Mouse (Mus musculus): ENCODE results near the gene Cnppd1.
A peak's percentile ranks its signal among the peaks of the same experiment; 100 is the strongest.

Gene Cnppd1

DNA sequence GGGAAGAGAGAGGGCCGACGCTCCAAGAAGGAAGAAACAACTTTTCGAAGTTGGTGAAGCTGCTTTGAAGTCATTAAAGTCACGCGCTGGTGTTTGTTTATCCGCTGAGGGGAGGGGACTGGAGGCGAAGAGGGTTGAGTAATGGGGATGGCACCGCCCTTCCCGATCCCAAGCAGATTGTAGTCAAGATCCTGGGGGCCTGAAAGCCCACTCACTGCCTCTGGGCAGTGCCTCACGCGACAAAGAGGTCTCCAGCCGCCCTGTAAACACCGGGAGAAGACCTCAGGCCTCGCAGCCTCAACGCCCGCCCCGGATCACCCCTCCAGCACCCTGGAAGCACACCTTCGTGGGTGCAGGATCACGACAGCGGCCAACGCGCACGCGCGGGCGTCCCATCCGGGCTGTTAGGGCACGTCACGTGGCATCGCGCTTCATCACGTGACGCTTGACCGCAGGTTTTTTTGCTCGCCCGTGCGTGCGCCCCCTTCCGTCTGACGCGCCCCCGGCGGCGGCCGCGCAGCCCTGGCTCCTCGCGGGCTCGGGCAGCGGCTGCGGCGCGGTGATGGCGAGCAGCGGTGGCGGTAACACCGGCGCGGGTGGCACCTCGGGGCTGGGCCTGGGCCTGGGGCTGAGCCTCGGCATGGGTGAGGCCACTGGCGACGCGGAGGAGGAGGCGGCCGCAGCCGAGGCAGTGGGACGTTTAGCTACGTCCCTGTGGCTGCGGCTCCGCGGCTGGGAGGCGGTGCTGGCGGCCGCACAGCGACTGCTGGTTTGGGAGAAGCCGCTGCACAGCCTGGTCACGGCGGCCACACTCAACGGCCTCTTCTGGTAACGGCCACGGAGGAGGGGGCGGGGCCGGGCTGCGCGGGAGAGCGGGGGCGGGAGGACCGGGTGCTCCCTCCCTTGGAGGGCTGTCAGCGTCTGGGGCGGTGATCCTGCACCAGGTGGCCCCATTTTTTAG lies at the start of gene Cnppd1, which contains the start of gene Retreg2:
TSS of gene Cnppd1 (minus strand) at position 411 of the 961 bp plus-strand sequence.
TSS of gene Retreg2 (plus strand) at position 478 of the 961 bp plus-strand sequence.
- peak; percentile 92 for DNase-seq (ENCODE audit: low spot score in 2 of 2)

DNA sequence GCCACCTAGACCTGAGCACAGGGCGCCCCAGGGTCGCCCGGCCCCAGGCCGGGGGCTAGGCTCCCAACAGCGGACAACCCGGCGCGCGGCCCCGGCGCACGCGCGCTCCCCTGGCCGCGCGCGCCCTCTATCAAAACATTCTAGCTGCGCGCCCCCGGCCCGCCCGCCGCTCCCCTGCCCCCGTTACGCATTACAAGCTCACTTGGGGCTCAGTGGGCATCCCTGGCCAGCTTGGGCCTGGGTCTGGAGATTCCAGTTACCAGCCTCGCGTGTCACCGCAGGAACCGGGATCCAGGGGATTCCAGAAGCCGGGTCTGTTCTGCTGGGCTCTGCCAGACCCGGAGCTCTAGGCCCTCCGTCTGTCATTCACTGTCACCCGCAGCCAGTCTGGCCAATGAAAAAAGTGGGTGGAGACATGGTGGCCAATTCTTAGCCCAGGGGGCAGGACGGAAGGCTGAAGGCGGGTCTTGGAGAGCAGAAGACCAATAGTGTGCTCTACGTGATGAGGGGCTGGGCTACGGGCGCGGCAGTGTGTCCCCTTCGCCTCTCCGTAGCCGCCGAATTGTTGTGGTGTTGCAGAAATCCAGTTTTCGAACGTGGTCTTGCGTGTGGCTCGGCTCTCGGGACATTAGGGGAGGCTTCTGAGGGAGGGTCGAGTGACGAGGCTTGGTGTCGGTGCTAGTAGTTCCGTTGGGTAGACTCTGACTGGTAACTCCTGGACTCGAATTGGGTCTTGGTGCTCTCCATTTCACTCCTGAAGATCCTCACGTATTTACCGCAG lies 49.3 kb upstream of the Cnppd1 start, which contains the start of the genes Ankzf1 and Atg9a:
TSS of gene Ankzf1 (plus strand) at position 530 of the 781 bp plus-strand sequence.
TSS of gene Atg9a (minus strand) at position 575 of the 781 bp plus-strand sequence.
- peak; percentile 97 to 98 for DNase-seq (ENCODE audit: low spot score in 2 of 2)

GRCm38 (mm10) chr1:75191258-75191621 lies 48.7 kb upstream of the Cnppd1 start:
- DNase-seq (ENCODE audit: low spot score in 2 of 2): no peak

GRCm38 (mm10) chr1:75190577-75190976 lies 48.1 kb upstream of the Cnppd1 start:
- DNase-seq (ENCODE audit: low spot score in 2 of 2): no peak

DNA sequence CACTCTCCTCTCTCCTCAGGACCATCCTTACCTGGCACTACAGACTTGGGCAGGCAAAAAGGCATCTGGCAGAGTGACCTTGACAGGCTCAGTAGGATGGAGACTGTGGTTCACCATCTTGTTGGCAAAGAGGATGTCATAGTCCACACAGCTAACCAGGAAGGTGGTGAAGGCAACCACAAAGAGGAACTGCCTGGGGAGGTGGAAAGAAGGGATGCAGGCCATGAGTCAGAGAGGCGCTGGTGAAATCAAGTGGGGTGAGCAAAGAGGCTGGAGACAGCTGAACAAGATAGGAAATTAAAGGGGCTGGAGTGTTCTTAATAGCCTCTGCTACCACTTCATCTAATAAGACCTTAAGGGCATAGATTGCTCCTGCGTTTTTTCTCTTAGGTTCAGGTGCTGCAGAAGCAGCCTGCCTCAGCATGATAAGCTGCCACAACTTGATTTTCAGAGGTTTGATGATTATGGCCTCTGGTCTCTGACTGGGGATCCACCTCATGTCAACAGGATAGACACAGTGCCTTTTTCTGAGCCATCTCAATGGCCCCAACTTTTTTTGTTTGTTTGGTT lies 45.5 kb upstream of the Cnppd1 start:
- no peak for DNase-seq (ENCODE audit: low spot score in 2 of 2)

DNA sequence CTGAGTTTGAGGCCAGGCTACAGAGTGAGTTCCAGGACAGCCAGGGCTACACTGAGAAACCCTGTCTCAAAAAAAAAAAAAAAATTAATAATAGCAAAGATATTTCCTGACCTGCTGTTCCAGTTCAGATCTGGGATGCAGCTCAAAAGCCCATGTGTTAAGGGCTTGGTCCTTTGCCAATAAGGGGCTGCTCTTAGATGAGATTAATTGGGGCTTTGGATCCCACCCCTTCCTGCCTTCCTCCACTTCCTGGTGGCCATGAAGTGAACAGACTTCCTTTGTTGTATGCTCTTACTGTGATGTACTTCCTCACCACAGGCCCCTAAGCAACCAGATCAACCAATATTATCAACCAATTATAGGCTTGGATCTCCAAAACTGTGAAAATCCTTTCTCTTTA lies 44.6 kb upstream of the Cnppd1 start:
- DNase-seq (ENCODE audit: low spot score in 2 of 2): no peak

GRCm38 (mm10) chr1:75185495-75185894 lies 43.0 kb upstream of the Cnppd1 start:
- DNase-seq (ENCODE audit: low spot score in 2 of 2): no peak

DNA sequence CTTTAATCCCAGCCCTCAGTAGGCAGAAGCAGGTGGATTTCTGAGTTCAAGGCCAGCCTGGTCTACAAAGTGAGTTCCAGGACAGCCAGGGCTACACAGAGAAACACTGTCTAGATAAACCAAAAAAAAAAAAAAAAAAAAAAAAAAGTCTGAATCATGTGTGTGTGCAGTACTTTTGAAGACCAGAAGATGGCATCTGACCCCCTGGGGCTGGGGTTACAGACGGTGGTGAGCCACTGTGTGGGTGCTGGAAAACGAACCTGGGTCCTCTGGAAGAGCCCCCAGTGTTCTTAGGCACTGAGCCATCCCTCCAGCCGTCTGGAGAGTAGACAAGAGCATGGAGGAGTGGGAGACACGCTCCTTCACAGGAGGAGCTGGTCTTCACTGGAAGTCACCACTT lies 39.6 kb upstream of the Cnppd1 start:
- DNase-seq (ENCODE audit: low spot score in 2 of 2): no peak

GRCm38 (mm10) chr1:75181377-75181870 lies 38.9 kb upstream of the Cnppd1 start:
- no peak for DNase-seq (ENCODE audit: low spot score in 2 of 2)

DNA sequence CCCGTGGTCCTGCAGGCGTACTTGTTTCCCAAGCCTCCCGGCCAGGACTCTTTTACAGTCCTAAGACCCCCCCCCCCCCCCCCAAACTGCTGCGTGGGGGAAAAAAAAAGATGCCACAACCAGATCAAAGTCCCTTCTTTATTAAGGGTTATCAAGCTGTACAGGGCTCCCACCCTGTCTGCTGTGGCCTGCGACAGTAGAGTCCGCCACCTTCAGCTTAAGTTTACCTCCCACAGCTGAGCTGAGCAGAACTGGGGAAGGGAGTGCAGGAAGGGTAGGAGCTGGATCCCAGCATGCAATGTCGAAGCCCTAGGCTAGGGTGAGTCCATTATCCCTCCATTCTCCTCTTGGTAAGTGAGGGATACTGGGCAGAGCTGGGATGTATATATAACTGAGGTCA lies 38.2 kb upstream of the Cnppd1 start:
- no peak for DNase-seq (ENCODE audit: low spot score in 2 of 2)

DNA sequence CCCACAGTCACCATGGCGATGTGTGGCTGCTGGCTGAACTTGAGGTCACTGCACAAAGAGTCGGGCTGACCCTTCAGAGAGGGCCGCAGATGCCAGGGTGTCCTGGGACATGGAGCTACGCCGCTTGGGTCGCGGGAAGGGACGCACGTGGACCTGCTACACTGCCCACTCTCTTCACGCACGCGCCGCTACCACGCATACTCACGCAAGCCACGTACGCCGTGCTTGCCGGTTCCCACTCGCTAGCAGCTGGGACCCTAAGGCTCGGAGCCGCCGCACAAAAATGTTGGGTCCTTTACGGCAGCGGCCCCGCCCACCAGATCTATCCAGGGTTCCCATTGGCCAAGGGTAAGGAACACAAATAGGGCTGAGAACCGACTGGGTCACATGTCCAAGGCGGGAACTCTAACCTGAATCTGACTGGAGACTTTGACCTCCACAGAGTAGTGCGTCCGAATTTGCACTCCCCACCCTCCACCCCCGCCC lies 37.6 kb upstream of the Cnppd1 start, which contains the start of gene Abcb6:
TSS of gene Abcb6 (minus strand) at position 288 of the 486 bp plus-strand sequence.
- peak; percentile 93 for DNase-seq (ENCODE audit: low spot score in 2 of 2)

GRCm38 (mm10) chr1:75179334-75180104 lies 37.0 kb upstream of the Cnppd1 start:
- DNase-seq (ENCODE audit: low spot score in 2 of 2): peak in 1 of 2 experiments; percentile 26

DNA sequence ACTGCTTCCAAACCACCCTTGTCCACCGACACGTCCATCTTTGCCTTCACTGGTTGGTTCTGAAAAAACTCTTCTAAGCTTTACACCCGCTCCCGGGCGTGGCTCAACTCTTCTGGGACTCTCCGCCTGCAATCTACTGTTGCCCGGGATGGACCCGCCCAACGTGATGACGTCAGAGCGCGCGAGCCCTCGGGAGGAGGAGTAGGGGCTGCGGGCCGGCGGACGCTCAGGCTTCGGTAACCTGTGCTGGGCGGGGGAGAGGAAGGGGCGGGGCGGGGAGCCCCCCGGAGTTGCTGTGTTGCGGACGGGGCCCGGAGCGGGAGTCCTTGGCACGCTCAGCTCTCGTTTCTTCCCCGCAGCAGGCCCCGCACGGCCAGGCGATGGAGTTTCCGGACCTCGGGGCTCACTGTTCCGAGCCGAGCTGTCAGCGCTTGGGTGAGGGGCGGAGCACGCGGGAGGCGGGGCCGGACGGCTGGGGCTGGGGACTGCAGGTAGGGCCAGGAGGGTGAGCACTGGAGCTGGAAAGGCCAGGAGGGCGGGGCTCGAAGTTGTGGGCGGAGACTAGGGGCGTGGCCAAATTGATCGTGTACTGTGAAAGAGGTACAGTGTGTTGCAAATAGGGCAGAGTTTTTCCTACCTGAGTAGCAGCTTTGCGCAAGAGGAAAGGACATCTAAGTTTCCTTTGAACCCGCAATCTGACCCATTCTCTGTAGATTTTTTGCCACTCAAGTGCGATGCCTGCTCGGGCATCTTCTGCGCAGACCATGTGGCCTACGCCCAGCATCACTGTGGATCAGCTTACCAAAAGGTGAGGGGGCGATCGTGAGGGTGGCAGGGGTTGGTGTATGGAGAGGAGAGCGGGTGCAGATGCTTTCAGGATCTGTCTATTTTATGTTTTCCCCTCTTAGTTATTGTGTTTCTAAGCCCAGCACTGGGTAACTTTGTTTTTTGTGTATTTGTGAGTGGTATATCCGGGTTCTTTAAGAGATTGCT lies 26.3 kb upstream of the Cnppd1 start, which contains the start of gene Zfand2b:
TSS of gene Zfand2b (plus strand) at position 175 of the 993 bp plus-strand sequence.
- DNase-seq (ENCODE audit: low spot score in 2 of 2): peak; percentile 91 to 92

DNA sequence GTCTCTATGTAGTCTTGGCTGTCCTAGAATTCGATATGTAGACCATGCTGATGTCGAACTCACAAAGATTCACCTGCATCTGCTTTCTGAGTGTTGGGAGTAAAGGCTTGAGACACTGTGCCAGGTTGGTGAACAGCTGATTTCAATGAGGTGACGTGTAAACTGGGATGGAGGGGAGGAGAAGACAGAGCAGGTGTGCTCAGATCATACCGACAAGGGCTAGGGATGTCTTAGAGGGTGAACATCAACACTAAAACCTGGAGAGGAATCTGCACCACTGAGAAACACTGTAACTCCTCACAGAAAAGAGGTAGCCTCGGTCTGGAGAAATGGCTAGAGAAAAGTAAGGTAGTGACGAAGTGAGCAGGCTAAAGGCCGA lies 25.6 kb upstream of the Cnppd1 start:
- no peak for DNase-seq (ENCODE audit: low spot score in 2 of 2)

DNA sequence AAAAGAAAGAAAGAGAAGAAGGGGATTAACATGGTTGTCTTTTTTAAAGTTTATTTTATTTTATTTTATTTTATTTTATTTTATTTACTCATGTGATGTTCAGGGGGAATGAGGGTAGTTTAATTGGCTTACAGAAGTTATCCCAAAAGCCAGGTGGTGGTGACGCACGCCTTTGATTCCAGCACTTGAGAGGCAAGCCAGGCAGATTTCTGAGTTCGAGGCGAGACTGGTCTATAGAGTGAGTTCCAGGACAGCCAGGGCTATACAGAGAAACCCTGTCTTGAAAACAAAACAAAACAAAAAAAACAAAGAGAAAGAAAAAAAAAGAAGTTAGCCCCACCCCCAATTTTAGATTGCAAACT lies 17.7 kb upstream of the Cnppd1 start:
- DNase-seq (ENCODE audit: low spot score in 2 of 2): no peak

DNA sequence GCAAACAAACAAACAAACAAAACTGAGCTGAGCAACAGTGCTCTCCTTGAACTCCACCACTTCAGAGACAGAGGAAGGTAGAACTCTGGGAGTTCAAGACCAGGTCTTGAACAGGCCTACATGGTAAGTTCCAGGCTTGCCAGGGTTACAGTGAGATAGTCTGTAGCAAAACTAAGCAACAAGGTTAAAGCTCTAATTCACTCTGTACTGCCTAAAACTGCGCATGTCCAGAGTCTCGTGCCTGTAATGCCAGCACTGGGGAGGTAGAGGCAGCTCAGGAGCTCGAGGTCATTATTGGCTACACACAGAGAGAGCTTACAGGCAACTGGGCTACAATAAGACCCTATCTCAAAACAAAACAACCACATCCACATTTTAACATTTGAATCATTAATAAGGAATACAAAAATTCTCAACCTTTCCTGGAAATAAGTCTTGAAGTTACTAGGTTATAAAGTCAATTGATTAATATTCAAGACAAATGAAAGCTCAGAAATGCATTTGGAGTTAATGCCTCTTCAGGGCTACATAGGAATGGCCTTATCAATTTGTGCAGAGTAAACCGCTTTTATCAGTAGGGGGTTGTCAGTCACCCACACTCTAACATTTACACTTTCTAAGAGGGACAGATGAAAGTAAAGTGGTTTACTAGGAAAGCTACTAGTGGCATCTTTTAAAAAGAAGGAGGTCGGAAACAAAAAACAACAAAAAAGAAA lies 17.2 kb upstream of the Cnppd1 start:
- no peak for DNase-seq (ENCODE audit: low spot score in 2 of 2)

- DNase-seq (ENCODE audit: low spot score in 2 of 2): no peak
These were observed 16.5 kb upstream of the Cnppd1 start for GRCm38 (mm10) chr1:75158990-75159389.

GRCm38 (mm10) chr1:75155837-75156236 lies 13.3 kb upstream of the Cnppd1 start:
- DNase-seq (ENCODE audit: low spot score in 2 of 2): no peak

DNA sequence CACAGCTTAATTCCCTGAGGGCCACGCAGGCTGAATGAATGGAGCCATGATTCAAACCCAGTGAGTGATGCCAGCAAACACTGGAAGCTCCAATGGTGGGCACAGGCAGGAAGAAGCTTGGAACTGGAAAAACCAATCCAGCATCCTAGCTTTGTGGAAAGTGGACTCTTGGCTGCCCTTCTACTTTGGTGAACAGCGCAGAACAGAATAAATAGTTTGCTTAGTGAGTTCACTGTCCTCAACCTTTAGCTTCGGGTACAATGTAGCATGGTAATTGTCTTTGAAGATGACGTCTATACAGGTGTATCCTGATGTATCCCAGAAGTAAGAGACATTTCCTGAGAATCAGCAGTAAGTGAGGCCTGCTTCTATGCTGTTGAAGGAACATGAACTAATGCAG lies 6.2 kb upstream of the Cnppd1 start:
- no peak for DNase-seq (ENCODE audit: low spot score in 2 of 2)
